Mouse (Mus musculus) kidney, adult 2 months (tissue): ENCODE measurements at regions not wholly inside any gene's neighbourhood (a gene's known extent, or its start where the extent isn't known, plus 50 kb on each side); places are given as distances from the start of the nearest gene placed in this dataset.

ENCODE experiments used
- CTCF ChIP-seq: fragments of 200-500 bp; conservative IDR thresholded peaks from 2 replicates; pipeline ENCODE4 v1.5.1; 2011; ENCODE audit warnings: low read depth, mild to moderate bottlenecking, control low read depth, low read length, moderate library complexity, mixed read lengths; ENCODE audit not compliant: insufficient read depth, insufficient read length
- POLR2A ChIP-seq: fragments of 200-500 bp; IDR thresholded peaks from one replicate; pipeline ENCODE4 v1.6.1; 2011; ENCODE audit warnings: low read depth, low read length, control low read depth

- TF ChIP-seq CTCF (no peak), POLR2A (no peak)
Measured at GRCm38 (mm10) chr1:137172128-137172527, 211.9 kb upstream of the Nr5a2 start.
